Mouse (Mus musculus) brain, embryonic 14.5 days (tissue): Measurements from ENCODE around the gene Eef1g. TPM values are rescaled to one million over a fixed set of nuclear protein-coding genes. Genes with fewer than 3 reads are reported as not detected.

ENCODE experiments used
- DNase-seq: peaks from one replicate; pipeline ENCODE4 v3.0.0-alpha.2; 2011; ENCODE audit warnings: low read depth
- CTCF ChIP-seq: fragments of 200-500 bp; IDR thresholded peaks from 2 replicates; pipeline ENCODE4 v1.5.1; 2012; ENCODE audit warnings: inconsistent platforms, mild to moderate bottlenecking, moderate library complexity, borderline replicate concordance; ENCODE audit not compliant: insufficient read depth, insufficient read length; ENCODE audit errors: extremely low read depth
- POLR2A ChIP-seq: fragments of 200-500 bp; IDR thresholded peaks from 2 replicates; pipeline ENCODE4 v1.6.1; 2012; ENCODE audit warnings: mild to moderate bottlenecking, inconsistent platforms, borderline replicate concordance; ENCODE audit not compliant: poor library complexity, insufficient read depth, insufficient read length, severe bottlenecking; ENCODE audit errors: extremely low read depth
- polyA plus RNA-seq: library from polyadenylated mRNA; depleted of rRNA; stranded (reverse); fragments of >200 nt; gene quantifications from 2 replicates; pipeline ENCODE4 v1.2.3, GENCODE M21; 2012

Eef1g gene
- polyA plus RNA-seq, 1 experiment, result 527 TPM

DNA sequence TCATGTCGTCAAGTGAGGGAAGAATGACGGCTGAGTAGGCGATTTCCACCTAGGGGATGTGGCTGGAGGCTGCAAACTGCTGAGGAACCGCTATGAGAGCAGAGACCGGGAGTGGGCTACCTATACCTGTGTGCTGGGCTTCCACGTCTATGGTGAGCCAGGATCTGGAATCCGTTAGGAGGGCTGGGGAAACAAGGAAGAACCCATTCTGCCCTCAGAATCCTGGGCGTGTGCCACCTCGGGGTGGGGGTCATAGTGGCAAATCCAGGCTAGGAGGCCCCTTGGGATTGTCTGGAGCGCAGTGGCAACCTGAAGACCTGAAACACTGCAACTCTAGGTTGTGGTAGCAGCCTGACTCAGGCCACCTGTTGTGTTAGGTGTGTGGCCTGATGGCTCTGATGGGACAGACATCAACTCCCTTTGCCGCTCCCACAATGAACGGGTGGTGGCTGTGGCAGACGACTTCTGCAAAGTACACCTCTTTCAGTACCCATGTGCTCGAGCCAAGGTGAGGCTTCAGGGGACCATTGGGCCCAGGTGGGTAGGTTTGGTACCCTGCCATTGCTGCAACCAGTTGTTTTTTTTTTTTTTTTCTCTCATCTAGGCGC, 26.2 kb upstream of the Eef1g start:
- TF ChIP-seq POLR2A, result no peak
- TF ChIP-seq CTCF, result no peak
- DNase-seq, result no peak

DNA sequence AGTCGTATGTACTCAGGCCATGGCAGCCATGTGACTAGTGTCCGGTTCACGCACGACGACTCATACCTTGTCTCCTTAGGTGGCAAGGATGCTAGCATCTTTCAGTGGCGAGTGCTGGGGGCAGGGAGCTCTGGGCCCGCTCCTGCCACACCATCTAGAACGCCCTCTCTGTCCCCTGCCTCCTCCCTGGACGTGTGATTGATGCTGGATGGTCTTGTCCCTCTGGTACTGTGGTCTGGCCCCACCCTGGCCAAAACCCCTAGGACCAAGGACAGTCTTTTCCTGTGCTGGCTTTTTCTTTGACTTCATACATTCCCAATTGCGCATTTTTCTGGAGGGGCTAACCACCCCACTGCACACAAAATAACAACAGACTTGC, 25.7 kb upstream of the Eef1g start:
- DNase-seq, result no peak
- TF ChIP-seq POLR2A, result no peak

DNA sequence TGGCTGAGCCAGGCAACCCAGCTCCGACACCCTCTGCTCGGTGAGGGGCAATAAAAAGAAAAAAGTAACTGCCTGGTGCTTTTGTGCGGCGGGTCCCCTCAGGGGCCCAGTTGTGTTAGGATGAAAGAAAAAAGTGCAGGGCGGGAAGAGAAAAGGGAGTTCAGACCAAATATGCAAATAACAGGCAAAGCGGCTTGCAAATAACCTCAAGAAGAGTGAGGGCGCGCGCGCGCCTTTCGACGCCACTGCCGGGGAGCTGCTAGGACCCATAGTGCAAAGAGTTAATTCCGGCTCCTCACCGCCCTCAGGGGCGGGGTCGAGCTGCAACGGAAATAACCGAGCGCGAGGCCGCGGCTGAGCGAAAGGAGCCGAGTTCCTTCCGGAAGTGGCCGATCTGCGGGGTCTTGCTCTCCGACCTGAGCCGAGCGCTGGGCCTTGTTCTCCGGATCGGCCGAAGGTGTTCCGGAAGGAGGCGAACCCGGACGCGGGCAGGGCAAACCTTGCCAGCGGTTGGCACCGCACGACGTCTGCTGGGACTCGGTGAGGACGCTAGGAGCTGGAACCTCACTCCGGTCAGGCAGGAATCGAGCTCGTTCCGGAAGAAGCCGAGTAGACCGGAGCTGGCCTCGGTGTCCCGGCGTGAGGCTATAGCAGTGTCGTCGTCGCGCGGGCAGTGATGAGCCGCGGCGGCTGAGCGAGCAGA, 25.2 kb upstream of the Eef1g start, which contains the start of gene Mta2:
TSS of gene Mta2 (plus strand) at position 361 of the 703 bp plus-strand sequence.
- peak; percentile 99 for DNase-seq
- TF ChIP-seq POLR2A, result peak; percentile 20; the same call in 1 of the 2 replicates
- no peak for TF ChIP-seq CTCF

DNA sequence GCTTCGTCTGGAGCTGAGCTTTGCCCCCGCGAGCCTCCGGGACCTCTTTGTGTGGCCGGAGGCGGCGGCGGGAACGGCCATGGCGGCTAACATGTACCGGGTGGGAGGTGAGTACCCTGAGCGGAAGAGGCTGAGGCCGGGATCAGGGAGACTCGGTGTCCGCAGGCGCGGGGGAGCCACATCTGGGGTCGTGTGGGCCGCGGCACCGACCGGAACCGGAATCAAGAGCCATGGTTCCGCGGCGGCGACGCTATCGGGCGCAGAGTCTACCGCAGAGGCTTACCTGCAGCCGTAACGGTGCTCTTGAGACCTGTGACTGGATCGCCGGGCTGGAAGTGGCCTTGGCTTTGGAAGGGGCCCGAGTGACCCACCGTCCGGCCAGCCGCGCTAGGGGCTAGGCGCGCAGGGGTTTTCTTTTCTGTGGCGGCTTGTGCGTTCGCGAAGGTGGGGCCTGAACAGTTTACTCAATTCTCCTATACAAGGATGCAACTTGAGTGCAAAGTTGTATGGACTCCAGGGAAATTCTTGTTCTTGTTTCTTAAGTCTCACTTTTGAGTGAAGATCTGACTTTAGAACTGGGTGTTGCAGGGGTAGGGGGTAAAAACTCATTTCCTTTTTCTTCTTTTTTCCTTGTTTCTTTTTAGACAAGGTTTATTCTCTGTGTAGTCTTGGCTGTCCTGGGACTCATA, 24.4 kb upstream of the Eef1g start:
- DNase-seq, result no peak
- TF ChIP-seq POLR2A, result no peak
- no peak for TF ChIP-seq CTCF

DNA sequence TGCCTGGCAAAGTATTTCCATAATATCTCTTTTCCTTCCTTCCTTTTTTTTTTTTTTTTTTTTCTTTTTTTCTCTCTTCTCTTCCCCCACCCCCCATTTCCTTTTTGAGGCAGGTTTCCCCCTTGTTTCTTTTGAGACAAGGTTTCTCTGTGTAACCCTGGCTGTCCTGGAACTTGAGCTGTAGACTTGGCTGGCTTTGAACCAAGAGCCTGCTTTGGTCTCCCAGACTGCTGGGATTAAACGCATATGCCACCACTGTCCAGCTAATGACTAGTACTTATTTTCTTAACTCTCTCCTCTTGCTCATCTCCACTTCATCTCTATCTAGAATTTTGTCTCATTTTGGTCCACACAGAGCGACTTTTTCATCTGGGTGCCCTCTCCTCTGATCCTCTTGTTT, 23.8 kb upstream of the Eef1g start:
- DNase-seq, result no peak
- TF ChIP-seq CTCF, result no peak
- TF ChIP-seq POLR2A, result no peak

DNA sequence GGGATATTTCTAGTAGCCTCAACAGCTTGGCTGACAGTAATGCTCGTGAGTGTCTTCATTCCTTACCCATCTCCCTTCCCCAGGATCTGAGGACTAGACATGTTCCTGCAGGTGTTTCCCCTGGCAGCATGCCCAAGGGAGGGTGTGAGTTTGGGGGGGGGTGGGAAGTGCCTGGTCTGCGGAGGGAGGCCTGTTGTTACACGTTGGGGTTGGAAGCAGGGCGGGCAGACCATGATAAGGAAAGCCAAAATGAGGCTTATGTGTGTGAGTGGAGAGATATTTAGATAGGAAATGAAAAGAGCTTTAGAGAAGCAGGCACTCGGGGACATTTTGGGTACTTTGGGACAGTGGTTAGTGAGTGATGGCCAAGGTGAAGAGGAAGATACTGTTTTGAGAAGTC, 22.8 kb upstream of the Eef1g start:
- peak; percentile 21 for DNase-seq
- no peak for TF ChIP-seq CTCF
- TF ChIP-seq POLR2A, result no peak

DNA sequence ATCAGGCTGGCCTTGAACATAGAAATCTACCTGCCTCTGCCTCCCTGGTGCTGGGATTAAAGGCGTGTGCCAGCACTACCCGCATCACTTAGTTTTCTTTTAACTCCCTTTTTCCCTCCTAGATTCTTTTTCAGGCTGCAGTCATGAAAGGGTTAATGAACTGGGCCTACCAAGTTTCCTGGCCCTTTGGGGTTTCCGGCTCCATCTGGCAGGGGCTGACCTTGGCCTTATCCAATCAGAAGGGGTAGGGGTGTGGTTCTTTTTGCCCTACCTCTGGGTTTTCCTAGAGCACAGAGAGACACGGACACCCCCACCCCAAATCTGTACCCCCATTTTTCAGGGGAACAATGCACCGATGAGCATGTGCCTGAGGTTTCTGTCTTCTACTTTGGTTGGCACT, 22.1 kb upstream of the Eef1g start:
- TF ChIP-seq POLR2A (no peak), CTCF (no peak)
- DNase-seq, result peak; percentile 81

DNA sequence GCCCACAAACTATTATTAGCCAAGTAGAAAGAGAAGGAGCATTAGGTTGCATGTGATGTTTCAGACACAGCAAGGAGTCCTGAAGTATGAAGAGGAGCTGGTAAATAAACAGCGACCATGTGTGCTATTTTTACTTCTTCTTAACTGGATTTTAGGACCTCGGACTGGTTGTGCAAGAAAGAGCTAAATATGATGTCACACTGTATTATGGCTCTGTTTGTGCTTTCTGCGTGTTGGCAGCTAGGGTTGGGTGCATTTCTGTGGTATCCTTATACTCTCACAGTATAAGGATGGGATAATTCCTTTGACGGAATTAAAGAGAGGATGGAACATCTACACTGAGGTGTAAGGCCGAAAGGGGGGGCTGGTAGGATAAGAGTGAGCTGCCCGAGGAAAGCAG, 21.6 kb upstream of the Eef1g start:
- TF ChIP-seq POLR2A, result no peak
- no peak for TF ChIP-seq CTCF
- DNase-seq, result no peak

DNA sequence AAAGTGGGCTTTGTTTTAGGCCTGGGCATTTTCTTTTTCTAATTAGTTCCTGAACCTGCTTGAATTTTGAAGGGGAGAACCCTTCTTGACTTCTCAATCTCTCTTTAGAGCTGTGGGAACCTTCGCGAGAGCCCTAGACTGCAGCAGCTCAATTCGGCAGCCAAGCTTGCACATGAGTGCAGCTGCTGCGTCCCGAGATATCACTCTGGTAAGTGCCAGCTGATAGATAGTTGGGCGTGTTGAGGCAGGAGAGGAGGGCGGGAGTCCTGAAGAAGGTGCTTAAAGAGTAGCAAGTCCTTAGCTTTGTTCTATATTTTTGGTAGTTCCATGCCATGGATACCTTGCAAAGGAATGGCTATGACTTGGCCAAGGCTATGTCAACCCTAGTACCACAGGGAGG, 19.9 kb upstream of the Eef1g start:
- TF ChIP-seq CTCF (no peak), POLR2A (no peak)
- DNase-seq, result no peak

DNA sequence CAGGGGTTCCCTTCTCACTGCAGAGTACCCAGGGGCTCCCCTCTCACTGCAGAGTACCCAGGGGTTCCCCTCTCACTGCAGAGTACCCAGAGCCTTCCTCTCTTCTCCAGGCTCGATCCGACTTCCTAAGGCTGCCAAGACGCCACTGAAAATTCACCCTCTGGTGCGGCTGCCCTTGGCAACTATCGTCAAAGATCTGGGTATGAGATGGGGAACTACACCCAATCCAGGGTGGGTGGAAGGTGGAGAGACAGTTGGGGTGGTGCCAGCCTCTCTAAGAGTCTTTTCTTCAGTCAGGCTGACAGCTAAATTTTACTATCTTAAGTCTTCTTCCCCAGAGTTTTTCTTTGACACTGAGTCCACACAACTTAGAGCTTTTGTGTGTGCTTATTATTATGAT, 16.7 kb upstream of the Eef1g start:
- no peak for DNase-seq
- TF ChIP-seq POLR2A (no peak), CTCF (no peak)

DNA sequence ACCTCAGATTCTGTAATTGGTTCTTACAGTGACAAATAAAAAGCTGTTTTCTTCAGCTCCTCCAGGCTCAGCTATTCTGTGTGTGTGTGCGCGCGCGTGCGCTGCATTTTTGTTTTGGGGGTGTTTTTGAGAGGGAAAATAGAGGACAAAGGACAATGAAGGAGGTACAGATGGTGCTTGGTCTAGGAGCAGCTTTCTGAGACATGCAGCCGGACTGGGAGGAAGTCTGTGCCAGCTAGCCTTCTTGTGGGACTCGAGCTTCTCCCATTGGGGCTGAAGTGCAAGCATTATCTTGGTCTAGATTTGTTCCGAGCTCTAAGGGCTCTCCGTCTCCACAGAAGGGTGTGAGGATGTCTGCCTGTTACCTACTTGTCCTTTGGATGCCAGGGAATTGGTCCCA, 14.6 kb upstream of the Eef1g start:
- TF ChIP-seq CTCF, result no peak
- no peak for TF ChIP-seq POLR2A
- DNase-seq, result peak; percentile 85

DNA sequence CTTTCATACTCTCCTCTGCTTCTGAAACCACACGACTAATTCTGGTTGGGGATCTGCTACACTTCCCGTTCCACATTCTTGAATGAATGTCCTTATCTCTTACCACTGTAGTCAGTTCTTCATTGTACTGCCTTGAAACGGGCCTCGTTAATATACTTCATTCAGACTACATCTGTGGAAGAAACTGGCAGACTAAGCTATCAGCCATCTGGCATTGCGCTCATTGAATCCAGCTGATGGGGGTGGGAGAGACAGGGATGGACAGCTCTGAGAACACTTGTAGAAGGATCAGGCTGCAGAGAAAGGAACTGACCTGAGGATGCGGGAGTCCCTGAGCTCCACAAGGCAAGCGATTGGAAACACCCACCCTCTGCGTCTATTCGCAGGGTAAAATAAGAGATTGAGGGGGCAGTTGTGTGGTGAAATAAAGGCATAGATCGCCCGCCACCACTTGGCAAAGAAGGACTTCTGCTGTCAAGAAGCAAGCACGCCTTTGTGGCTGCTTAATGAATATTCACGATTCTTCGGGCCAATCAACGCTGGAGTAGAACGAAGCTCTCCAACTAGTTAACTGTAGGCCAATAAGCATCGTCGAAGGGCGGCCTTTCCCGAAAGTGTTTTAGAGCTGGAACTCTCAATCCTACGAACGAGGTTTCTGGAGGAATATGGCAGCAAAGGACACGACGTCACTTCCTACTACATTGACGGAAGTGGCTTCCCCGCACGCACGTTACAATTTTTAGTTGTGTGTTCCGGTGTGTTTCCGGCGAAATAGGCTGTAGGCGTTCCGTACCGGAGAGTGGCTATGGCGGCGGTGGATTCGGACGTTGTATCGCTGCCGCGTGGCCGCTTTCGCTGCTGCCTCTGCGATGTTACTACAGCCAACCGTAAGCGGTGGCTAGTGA, 13.5 kb upstream of the Eef1g start, which contains the start of gene Tut1:
TSS of gene Tut1 (plus strand) at position 713 of the 905 bp plus-strand sequence.
- TF ChIP-seq CTCF (no peak), POLR2A (no peak)
- DNase-seq, result peak; percentile 100

DNA sequence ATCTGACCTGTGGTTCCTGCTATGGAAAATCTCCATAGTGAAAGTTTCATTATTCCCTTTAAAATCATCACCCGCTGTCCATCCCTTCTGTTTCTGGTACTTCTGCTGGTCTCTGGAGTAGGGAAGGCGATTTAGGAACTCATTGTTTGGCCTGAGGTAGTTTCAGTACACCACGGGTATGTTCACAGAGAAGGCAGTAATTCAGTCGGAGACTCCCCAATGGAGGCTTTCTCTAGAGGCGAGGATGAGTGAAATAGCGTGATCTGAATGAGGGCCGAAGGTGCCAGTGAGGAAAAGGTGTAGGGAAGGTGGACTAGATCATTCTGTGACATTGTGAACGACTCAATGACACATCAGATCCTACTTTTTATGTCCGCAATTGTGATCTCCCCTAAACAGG, 12.7 kb upstream of the Eef1g start:
- DNase-seq, result peak; percentile 7
- TF ChIP-seq POLR2A, result no peak
- no peak for TF ChIP-seq CTCF
